In genomic region chr1:164511628-164512385, GRCm38 (mm10) we compare ENCODE assay signal across 20 mouse cellular contexts. TPM values are rescaled to one million over a fixed set of nuclear protein-coding genes. Genes with fewer than 3 reads are reported as not detected.
DNase-seq lines count a peak whose midpoint lies in the region; ATAC-seq and TF ChIP-seq lines count a peak whose summit lies in the region.
"Had no signal": no experiment of that assay in that cellular context is flagged by ENCODE, and none has a peak within 500 bp of the region (broad histone marks: within the 10 kb centered on the region; RNA-seq: fewer than 3 reads in every experiment).

No protein-coding gene starts in this region.

- ATAC-seq in heart, embryonic 11.5 days (replicated peaks; ENCODE audit: insufficient number of reproducible peaks, low FRiP score, low TSS enrichment), result no peak
- ATAC-seq in activated CD4-positive, CD25-positive, alpha-beta regulatory T cell, adult 4 months, result peak; percentile 89
- peak; percentile 88 for ATAC-seq in stomach, postnatal 0 days (ENCODE audit: low FRiP score, low TSS enrichment)
- ATAC-seq: hindbrain, postnatal 0 days; midbrain, embryonic 15.5 days had no signal

- H3K9me3 ChIP-seq in heart, embryonic 11.5 days (replicated peaks; ENCODE audit: control insufficient read depth, low read length), result no peaks in the 10 kb centered on the region
- no peaks in the 10 kb centered on the region for H3K9me3 ChIP-seq in stomach, postnatal 0 days (ENCODE audit: control insufficient read depth, low read length)
- H3K9me3 ChIP-seq: embryonic facial prominence, embryonic 12.5 days; G1E; midbrain, embryonic 15.5 days had no signal

- no peak overlapping the region for H3K9ac ChIP-seq in heart, embryonic 11.5 days (ENCODE audit: low read depth, low read length)
- no peak overlapping the region for H3K9ac ChIP-seq in stomach, postnatal 0 days (ENCODE audit: low read length)
- H3K9ac ChIP-seq: embryonic facial prominence, embryonic 12.5 days; midbrain, embryonic 15.5 days had no signal

- no peak for TF ChIP-seq EP300 in stomach, postnatal 0 days (optimal IDR thresholded peaks at IDR 0.05)

- no peak overlapping the region for H3K4me3 ChIP-seq in heart, embryonic 11.5 days (ENCODE audit: low read depth, low read length)
- H3K4me3 ChIP-seq in stomach, postnatal 0 days (ENCODE audit: low read depth, low read length), result no peak overlapping the region
- H3K4me3 ChIP-seq: embryonic facial prominence, embryonic 12.5 days; heart, adult 2 months; midbrain, embryonic 15.5 days had no signal

- no peaks in the 10 kb centered on the region for H3K36me3 ChIP-seq in heart, embryonic 11.5 days (ENCODE audit: control insufficient read depth, insufficient read depth, low read length)
- H3K36me3 ChIP-seq in stomach, postnatal 0 days (ENCODE audit: control insufficient read depth, insufficient read depth, low read length), result no peaks in the 10 kb centered on the region
- H3K36me3 ChIP-seq: embryonic facial prominence, embryonic 12.5 days; G1E; midbrain, embryonic 15.5 days had no signal

- H3K4me2 ChIP-seq in heart, embryonic 11.5 days, result no peak overlapping the region
- no peak overlapping the region for H3K4me2 ChIP-seq in stomach, postnatal 0 days (replicated peaks; ENCODE audit: low read depth)
- H3K4me2 ChIP-seq: embryonic facial prominence, embryonic 12.5 days; midbrain, embryonic 15.5 days had no signal

- no peak for TF ChIP-seq CTCF in stomach, postnatal 0 days (IDR thresholded peaks at IDR 0.05; ENCODE audit: low read depth)

- no peak overlapping the region for H3K27ac ChIP-seq in heart, embryonic 11.5 days (ENCODE audit: low read depth, low read length)
- no peak overlapping the region for H3K27ac ChIP-seq in stomach, postnatal 0 days (replicated peaks)
- H3K27ac ChIP-seq: embryonic facial prominence, embryonic 12.5 days; heart, adult 2 months; hindbrain, postnatal 0 days; macrophage; midbrain, embryonic 15.5 days had no signal

- H3K27me3 ChIP-seq in heart, embryonic 11.5 days (ENCODE audit: control insufficient read depth, insufficient read depth, low read length), result no peaks in the 10 kb centered on the region
- H3K27me3 ChIP-seq in stomach, postnatal 0 days (ENCODE audit: control insufficient read depth, insufficient read depth, low read length), result no peaks in the 10 kb centered on the region
- H3K27me3 ChIP-seq: embryonic facial prominence, embryonic 12.5 days; midbrain, embryonic 15.5 days had no signal

- DNase-seq in heart, adult 11 months, result peak; percentile 82
- peak; percentile 67 to 70 for DNase-seq in spleen, postnatal 36 days (ENCODE audit: low spot score in 2 of 2)
- DNase-seq in spleen, adult 12 weeks (ENCODE audit: low spot score), result no peak
- DNase-seq in stomach, postnatal 0 days (ENCODE audit: low spot score), result peak; percentile 57
- DNase-seq in right cerebral cortex, postnatal 25 days, result no peak
- DNase-seq in layer of hippocampus, postnatal 36 days, result no peak
- DNase-seq: cerebellum, adult 11 months; heart, adult 2 months; heart, postnatal 36 days; kidney, postnatal 14 days; layer of hippocampus, adult 9-11 months; liver; right cerebral cortex, postnatal 4 days had no signal

- peaks cover 4% of the 10 kb centered on the region; the same call in 1 of the 2 replicates for H3K4me1 ChIP-seq in heart, embryonic 11.5 days (ENCODE audit: control insufficient read depth, insufficient read depth, low read length)
- no peaks in the 10 kb centered on the region for H3K4me1 ChIP-seq in stomach, postnatal 0 days (replicated peaks; ENCODE audit: control insufficient read depth, insufficient read depth)
- H3K4me1 ChIP-seq: embryonic facial prominence, embryonic 12.5 days; midbrain, embryonic 15.5 days had no signal

- 81% methylated on average over 7 of the region's 7 CpGs for WGBS in heart, embryonic 11.5 days (ENCODE audit: insufficient replicate concordance)
- 72% methylated on average over 7 of the region's 7 CpGs for WGBS in stomach, postnatal 0 days

RNA-seq across cellular contexts. Expression of gene Atp1b1, which starts 53.7 kb away (rescaled TPM):
- 235 and 350 TPM in 2 replicates for polyA plus RNA-seq in heart, embryonic 11.5 days (2014; fragmentation: Nextera tagmentation; extraction: Ambion mirVana)
- polyA plus RNA-seq in activated CD4-positive, CD25-positive, alpha-beta regulatory T cell, adult 4 months (2017; shearing (Covaris generic)), result 1 to 10 TPM; 1.7 to 2.2 TPM
- 213 and 222 TPM in 2 replicates for polyA plus RNA-seq in stomach, postnatal 0 days (2015; fragmentation: Nextera tagmentation; extraction: Ambion mirVana)
- 1,000 to 10,000 TPM; 1,962 to 1,976 TPM for total RNA-seq in layer of hippocampus, postnatal 36 days (2021)
- polyA plus RNA-seq: G1E had no signal

Comparison
In these comparisons a context has a peak if more than half of its experiments do, and no peak if none do; other contexts are left out.
1. DNase-seq: peak in heart, adult 11 months (single experiment), spleen, postnatal 36 days (2 of 2) and stomach, postnatal 0 days (single experiment); none in spleen, adult 12 weeks (single experiment), right cerebral cortex, postnatal 25 days (single experiment) and layer of hippocampus, postnatal 36 days (0 of 2).
2. RNA of gene Atp1b1, which starts 53.7 kb away (polyA plus RNA-seq): 235 to 350 TPM in heart, embryonic 11.5 days and 213 to 222 TPM in stomach, postnatal 0 days; 1.7 to 2.2 TPM in activated CD4-positive, CD25-positive, alpha-beta regulatory T cell, adult 4 months; every median in the first group is over 10 times any median in the second.